Mouse (Mus musculus): ENCODE measurements at regions not wholly inside any gene's neighbourhood (a gene's known extent, or its start where the extent isn't known, plus 50 kb on each side); places are given as distances from the start of the nearest gene placed in this dataset.
"Not testable (repeated sequence)": the region's sequence is repeated elsewhere in the genome, so short reads cannot be mapped to it uniquely, and the experiment has no call there.

DNA sequence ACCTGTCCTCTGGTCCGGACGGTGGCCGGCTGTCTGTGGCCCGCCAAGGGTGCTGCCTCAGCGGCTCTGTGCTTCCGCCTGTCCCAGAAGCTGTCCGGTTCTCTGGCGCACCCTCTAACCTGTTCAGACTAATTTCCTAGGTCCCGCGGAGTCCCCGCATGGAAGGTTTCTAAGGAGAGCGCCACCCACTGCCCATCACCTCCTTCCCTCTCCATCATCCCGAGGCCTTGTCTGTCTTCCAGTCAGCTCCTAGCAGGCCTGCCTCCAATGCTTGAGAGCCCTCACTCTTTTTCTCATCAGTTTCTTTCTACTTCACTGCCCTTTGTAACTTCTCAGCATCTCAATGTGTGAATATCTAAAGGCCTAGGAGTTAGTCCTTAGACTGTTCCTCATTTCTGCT is 86.4 kb upstream of the Zfp746 start:
- TF ChIP-seq CTCF (IDR thresholded peaks at IDR 0.05; ENCODE audit: borderline replicate concordance, insufficient read depth, low read depth, low read length); POLR2A (IDR thresholded peaks at IDR 0.05; ENCODE audit: borderline replicate concordance, insufficient read depth, low read length): not testable (repeated sequence)

All from cerebellum, adult 2 months (tissue).